Comparison of ENCODE assay signal across 9 mouse cellular contexts in the genomic region with DNA sequence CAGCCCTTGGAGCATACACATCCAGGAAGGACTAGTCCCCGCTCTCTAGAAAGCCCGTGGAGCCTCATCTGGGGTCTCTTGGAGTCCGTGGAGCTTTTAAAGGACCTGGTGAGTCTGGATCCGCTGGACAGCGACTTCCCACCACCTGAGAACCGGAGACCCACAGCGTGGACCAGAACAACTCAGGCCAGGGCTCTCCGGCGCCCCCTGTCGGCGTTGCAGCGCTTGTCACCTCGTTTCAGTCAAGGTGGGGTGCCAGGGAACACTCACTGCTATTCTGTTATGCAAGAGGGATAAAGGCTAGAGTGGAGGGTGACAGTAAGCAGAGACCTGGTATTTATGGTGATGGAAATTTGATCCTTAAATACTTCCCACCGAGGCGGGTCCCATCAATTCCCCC. TPM values are rescaled to one million over a fixed set of nuclear protein-coding genes. Genes with fewer than 3 reads are reported as not detected.
DNase-seq lines count a peak whose midpoint lies in the region; ATAC-seq lines count a peak whose summit lies in the region.
"Had no signal": no experiment of that assay in that cellular context is flagged by ENCODE, and none has a peak within 500 bp of the region (broad histone marks: within the 10 kb centered on the region; RNA-seq: fewer than 3 reads in every experiment).

No protein-coding gene starts in this region.

- no peak overlapping the region for H3K27ac ChIP-seq in heart, embryonic 12.5 days (ENCODE audit: poor library complexity, severe bottlenecking)
- H3K27ac ChIP-seq in embryonic facial prominence, embryonic 10.5 days (replicated peaks): no peak overlapping the region
- H3K27ac ChIP-seq: lung, embryonic 15.5 days had no signal

- DNase-seq in heart, adult 18-20 months: peak; percentile 13 to 72
- DNase-seq in thymus, postnatal 14 days: peak; percentile 42
- DNase-seq in thymus, adult 18-20 months: no peak
- peak; percentile 82 for DNase-seq in embryonic facial prominence, embryonic 10.5 days (ENCODE audit: low spot score)
- peak; percentile 56 for DNase-seq in kidney, postnatal 14 days
- peak; percentile 56 for DNase-seq in lung, postnatal 36 days
- DNase-seq in thymus, postnatal 25 days: peak; percentile 27

- no peak overlapping the region for H3K9ac ChIP-seq in heart, embryonic 12.5 days
- H3K9ac ChIP-seq: lung, embryonic 15.5 days had no signal

- H3K4me2 ChIP-seq in heart, embryonic 12.5 days: no peak overlapping the region
- H3K4me2 ChIP-seq: lung, embryonic 15.5 days had no signal

- no peaks in the 10 kb centered on the region for H3K9me3 ChIP-seq in heart, embryonic 12.5 days (replicated peaks)
- H3K9me3 ChIP-seq in embryonic facial prominence, embryonic 10.5 days: no peaks in the 10 kb centered on the region
- H3K9me3 ChIP-seq: lung, embryonic 15.5 days had no signal

- H3K27me3 ChIP-seq in heart, embryonic 12.5 days (replicated peaks): peaks cover 55% of the 10 kb centered on the region
- H3K27me3 ChIP-seq in embryonic facial prominence, embryonic 10.5 days (replicated peaks; ENCODE audit: low read depth, poor library complexity, severe bottlenecking): peaks cover 76% of the 10 kb centered on the region

- no peaks in the 10 kb centered on the region for H3K36me3 ChIP-seq in heart, embryonic 12.5 days
- H3K36me3 ChIP-seq in embryonic facial prominence, embryonic 10.5 days (replicated peaks): no peaks in the 10 kb centered on the region
- H3K36me3 ChIP-seq: lung, embryonic 15.5 days had no signal

- no peak for ATAC-seq in heart, embryonic 12.5 days (ENCODE audit: insufficient number of reproducible peaks, low FRiP score)

- 2% methylated on average over 15 of the region's 15 CpGs for WGBS in heart, embryonic 12.5 days
- WGBS in embryonic facial prominence, embryonic 10.5 days: 2% methylated on average over 15 of the region's 15 CpGs

- peaks cover 3% of the 10 kb centered on the region; the same call in 1 of the 2 replicates for H3K4me1 ChIP-seq in heart, embryonic 12.5 days (replicated peaks)
- peaks cover 45% of the 10 kb centered on the region for H3K4me1 ChIP-seq in embryonic facial prominence, embryonic 10.5 days

- H3K4me3 ChIP-seq in heart, embryonic 12.5 days: no peak overlapping the region
- peak overlapping the region; percentile 25; the same call in 1 of the 2 replicates for H3K4me3 ChIP-seq in embryonic facial prominence, embryonic 10.5 days
- H3K4me3 ChIP-seq: lung, embryonic 15.5 days had no signal

RNA-seq across cellular contexts. Expression of a gene that starts 2.1 kb away (rescaled TPM):
- 10 to 100 TPM in 1 of 2 experiments, 1 to 10 TPM in 1; 7.9 to 10.7 TPM for total RNA-seq in heart, adult 18-20 months (2021)
- 4.7 and 5.1 TPM in 2 replicates for polyA plus RNA-seq in heart, embryonic 12.5 days (2016; fragmentation: Nextera tagmentation; extraction: Ambion mirVana)
- polyA plus RNA-seq in embryonic facial prominence, embryonic 10.5 days (2016; fragmentation: Nextera tagmentation; extraction: Ambion mirVana): 15.6 and 19.0 TPM in 2 replicates

Comparison
In these comparisons a context has a peak if more than half of its experiments do, and no peak if none do; other contexts are left out.
1. DNase-seq: peak in heart, adult 18-20 months (2 of 2), thymus, postnatal 14 days (single experiment), embryonic facial prominence, embryonic 10.5 days (single experiment), kidney, postnatal 14 days (single experiment), lung, postnatal 36 days (single experiment) and thymus, postnatal 25 days (single experiment); none in thymus, adult 18-20 months (0 of 2).